Mouse (Mus musculus) spleen, adult 2 months (tissue): ENCODE data around the gene Kif1c.

Experiments used
- CTCF ChIP-seq: fragments of 200-500 bp; IDR thresholded peaks from 2 replicates; pipeline ENCODE4 v1.5.1; 2011; ENCODE audit warnings: mild to moderate bottlenecking, inconsistent platforms; ENCODE audit not compliant: insufficient read depth, insufficient read length, insufficient replicate concordance; ENCODE audit errors: extremely low read depth
- POLR2A ChIP-seq: fragments of 200-500 bp; IDR thresholded peaks from 2 replicates; pipeline ENCODE4 v1.6.1; 2011; ENCODE audit warnings: low read depth, low read length, inconsistent platforms

GRCm38 (mm10) chr11:70653345-70654197, 46.8 kb upstream of the Kif1c start:
- TF ChIP-seq POLR2A (peak; percentile 80), CTCF (0 out of 2 replicates have a peak, but pooled peaks have one; percentile 1)
